Mouse (Mus musculus): ENCODE results near the gene Zmat5. TPM values are rescaled to one million over a fixed set of nuclear protein-coding genes. Genes with fewer than 3 reads are reported as not detected.

The Zmat5 gene
- total RNA-seq, 2 experiments from 2014 or later: 21.0 to 22.6 TPM

DNA sequence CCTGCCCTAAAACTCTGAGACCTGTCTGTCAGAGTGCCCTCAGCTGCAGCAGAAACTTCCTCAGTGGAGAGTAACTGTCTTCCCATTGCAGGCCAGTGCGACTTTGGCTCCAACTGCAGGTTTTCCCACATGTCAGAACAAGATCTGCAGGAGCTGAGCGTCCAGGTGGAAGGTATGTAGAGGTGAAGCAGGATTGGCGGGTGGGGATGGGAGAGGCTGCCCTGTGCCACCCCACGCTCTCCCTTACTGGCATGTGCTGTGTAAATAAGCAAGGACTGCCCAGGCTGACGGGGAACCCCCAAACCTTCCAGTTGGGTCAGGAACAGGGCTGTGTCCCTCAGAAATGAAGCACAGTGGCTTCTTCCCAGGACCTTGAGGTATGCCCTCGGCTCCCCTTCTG lies 25.6 kb downstream of the Zmat5 start:
- no peak for DNase-seq
- intact Hi-C loops (cut with DNase I): no loop called here

DNA sequence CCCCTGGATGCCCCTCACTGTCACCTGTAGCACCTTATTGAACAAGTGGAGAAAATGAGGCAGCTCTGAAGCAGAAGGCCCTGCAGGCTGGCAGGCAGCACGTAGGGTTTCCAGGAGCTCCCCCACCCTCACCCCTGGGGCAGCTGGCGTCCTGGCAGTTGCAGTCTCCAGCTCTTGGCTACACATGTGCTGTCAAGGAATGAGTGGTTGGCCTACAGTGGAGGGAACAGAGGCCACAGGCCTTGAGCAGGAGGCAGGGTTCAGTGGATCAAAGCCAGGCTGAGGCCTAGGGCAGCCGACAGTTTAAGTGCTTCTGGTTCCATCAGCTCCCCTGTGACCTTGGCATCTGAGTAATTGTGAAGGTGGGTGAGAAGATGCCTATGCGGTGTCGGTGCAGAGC lies 26.4 kb downstream of the Zmat5 start:
- intact Hi-C loops (cut with DNase I): no loop called here
- DNase-seq: no peak

DNA sequence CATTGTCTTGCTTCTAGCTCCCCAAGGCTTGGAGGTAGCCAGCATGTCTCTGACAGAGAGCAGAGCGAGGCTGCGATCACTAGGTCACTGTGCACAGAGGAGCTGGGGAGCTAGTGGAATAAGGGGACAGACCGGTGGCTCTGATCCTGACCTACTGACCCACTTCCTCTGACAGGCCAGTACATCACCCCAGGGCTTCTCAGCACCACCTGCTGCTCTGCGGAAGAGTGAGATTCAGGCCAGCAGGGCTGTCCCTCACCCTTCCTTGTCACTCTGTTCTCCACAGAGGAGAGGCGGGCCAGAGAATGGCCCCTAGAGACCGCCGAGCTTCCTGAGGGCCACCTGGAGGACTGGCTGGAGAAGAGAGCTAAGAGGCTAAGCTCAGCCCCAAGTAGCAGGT lies 27.3 kb downstream of the Zmat5 start:
- intact Hi-C loops (cut with DNase I): no loop called here
- DNase-seq: no peak

DNA sequence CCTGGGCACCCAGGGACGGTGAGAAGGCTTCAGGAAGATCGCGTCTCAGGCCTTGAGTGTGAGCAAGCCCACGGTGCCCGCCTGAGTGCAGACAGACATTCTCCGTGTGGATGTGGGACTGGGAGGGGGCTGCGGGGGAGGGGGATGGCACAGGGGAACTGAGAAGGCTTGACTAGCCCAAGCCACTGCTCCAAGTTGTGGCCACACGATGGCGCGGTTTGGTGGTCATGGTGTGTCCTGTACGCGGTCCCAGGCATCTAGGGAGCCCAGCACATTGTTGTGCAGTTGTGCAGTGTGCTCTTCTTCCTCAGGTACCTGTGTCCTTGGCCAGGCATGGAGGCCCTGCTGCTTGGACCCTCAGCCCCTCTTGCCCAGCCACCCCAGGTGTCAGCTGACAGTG lies 29.7 kb downstream of the Zmat5 start:
- intact Hi-C loops (cut with DNase I): no loop called here
- DNase-seq: no peak

DNA sequence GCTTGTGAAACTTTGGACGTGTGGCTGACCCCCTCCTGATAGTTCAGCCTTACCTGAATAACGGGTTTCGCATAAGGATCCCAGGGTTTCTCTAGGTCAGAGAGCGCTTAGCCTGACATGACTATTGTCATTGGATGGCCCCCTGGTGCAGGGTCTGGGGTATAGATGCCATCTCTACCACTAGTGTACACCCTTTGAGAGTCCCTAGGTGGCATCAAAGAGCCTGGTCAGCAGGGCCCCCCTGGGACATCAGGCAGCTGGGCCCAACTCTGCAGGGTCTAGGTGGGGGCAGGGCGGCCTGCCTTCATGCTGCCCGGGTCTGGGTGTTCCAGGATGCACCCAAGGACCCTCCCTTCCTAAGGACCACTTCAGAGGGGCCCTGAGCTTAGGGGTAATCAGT lies 31.9 kb downstream of the Zmat5 start:
- intact Hi-C loops (cut with DNase I): no loop called here
- no peak for DNase-seq

DNA sequence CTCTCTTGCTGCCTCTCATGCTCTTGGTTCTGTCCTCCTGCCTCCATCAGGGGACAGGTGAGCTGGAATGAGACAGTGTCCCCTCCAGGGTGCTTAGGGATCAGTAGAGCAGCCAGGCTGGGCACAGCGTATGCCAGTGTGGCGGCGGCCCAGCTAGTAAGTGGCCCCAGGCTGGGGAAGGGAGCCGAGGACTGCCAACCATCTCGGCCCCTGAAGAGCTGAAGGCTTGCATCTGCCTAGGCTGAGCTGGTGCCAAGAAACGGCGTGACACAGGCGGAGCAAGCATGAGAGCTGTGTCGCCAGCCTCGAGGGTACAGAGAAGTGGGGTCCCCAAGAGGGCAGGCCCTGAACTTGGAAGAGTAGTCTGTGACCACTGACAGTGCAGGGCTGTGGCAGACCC lies 33.2 kb downstream of the Zmat5 start:
- no peak for DNase-seq
- intact Hi-C loops (cut with DNase I): no loop called here

DNA sequence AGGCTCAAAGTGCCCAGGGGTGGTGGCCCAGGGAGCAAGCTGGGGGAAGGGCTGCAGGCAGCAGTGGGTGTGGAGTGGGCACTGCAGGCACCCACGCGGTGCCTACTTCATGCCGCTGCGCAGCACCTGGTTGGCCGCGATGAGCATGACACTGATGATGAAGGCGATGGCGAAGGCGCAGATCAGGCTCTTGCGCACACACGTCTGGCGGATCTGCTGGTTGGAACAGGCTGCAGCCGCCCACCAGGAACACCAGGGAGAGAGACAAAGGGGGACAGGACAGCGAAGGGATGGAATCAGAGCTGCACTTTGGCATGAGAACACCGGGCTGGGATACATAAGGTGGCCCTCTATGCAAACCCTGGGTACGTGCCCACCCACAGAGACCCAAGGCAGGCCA lies 34.2 kb downstream of the Zmat5 start:
- no peak for DNase-seq
- intact Hi-C loops (cut with DNase I): no loop called here

DNA sequence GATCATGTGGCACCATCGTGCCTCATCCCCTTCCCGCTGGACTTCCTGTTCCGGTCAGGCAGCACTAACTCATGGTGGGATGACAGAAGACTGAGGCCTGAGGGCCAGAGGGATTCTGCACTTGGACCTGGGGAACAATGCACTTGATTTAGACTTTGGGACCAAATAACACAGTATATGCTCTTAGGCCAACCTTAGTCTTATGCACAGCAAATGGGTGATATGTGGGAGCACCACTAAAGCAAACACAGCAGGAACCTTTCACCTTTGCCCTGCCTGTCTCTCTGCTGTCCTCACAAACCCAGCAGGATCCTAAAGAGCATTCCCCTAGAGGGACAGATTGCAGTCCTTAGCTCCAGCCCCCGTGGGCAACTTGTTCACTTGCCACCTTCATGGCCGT lies 36.3 kb downstream of the Zmat5 start:
- no peak for DNase-seq
- intact Hi-C loops (cut with DNase I): no loop called here

DNA sequence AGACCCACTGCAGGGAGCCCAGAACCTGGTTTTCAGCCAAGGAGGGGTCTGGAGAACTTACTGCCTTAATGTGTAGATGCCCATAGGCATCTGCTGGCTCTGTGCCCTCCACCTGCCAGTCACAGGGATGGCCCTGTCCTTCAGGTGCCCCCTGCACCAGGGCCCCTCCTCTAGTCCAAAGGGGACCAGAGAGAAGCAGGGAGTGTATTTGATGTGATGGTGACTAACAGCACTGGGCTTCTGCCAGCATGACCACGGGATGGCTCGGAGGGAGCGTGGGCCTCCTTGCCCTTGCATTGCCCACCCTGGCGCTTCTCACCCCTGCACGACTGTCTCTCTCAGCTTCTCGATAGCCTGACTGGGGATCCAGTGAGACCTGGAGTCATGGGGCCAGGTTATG lies 40.2 kb downstream of the Zmat5 start:
- no peak for DNase-seq
- intact Hi-C loops (cut with DNase I): no loop called here

DNA sequence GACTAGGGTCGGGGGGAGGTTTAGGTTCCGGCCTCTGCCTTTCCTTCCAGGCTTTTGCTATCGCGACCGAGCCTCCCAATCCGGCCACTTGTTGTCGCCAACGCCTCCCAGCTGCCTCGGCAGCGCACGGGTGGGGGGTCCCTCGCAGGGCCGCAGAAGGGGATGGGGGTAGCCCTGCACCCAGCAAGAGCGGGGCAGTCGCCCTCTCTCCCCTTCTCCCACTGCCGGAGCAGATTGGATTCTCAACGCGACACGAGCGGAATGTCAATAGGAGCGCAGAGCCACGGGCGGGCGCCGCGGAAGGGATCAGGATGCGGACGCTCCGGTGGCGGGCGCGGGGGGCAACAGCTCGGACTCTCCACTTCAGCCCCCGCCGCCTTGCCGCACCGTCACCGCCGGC lies 41.5 kb downstream of the Zmat5 start:
- intact Hi-C loops (cut with DNase I): no loop called here
- no peak for DNase-seq

DNA sequence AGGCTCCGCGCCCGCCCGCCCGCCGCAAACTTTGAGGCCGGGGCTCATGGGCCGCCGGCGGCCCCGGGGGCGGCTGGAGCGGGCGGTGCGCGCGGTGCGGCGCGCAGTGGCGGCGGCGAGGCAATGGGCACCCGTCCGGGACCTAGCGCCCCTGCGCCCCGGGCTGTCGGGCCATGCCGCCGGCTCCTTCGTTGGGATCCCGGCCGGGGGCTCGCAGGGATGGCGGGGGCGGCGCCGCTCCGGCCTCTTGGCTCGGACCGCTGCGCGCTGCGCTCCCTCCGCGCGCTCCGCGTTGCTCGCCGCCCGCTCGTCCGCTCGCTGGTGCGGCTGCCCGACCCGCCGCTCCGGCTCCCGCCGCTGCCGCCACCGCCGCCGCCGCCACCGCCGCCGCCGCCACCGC lies 42.3 kb downstream of the Zmat5 start, which contains the start of gene Cabp7:
Gene Cabp7, minus strand, starts transcription at position 46 of the 400 bp plus-strand sequence.
- no peak for DNase-seq
- intact Hi-C loops (cut with DNase I): no loop called here

DNA sequence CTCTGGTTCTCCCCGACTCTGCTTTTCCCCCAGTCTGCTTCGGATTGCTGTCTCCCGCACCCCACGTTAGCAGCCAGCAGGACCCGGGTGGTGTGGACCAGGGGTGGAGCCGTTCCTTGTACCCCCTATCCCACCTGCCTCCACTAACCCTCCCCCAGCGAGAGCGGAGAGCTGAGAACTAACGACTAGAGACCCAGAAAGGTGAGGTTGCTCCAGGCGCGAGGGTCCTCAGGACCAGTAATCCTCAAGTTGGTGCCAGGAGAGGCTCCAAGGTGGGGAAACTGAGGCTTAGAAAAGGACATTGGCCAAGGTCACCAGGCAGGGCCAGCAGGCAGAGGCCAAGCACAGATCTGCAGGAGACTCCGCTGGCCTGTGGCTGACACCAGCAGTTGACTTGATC lies 42.8 kb downstream of the Zmat5 start:
- no peak for DNase-seq
- intact Hi-C loops (cut with DNase I): no loop called here

DNA sequence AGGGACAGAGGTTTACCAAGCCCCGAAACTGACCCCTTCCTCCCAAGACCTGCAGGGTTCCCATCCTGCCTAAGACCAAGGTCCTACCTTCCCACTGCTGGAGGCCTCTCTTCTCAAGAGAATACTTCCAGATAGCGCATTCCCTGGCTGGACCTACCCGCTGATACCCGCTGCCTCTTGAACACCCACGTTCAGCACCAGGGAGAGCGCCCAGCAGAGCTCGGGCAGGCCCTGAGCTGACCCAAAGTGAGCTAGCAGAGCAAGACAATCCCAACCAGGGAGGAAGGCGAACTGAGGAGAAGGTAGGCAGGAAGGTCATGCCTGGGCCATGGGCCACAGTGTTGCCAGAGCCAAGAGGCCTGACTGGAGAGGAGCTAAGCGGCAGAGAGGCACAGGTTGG lies 45.8 kb downstream of the Zmat5 start:
- intact Hi-C loops (cut with DNase I): no loop called here
- peak; percentile 81 to 85 for DNase-seq

DNA sequence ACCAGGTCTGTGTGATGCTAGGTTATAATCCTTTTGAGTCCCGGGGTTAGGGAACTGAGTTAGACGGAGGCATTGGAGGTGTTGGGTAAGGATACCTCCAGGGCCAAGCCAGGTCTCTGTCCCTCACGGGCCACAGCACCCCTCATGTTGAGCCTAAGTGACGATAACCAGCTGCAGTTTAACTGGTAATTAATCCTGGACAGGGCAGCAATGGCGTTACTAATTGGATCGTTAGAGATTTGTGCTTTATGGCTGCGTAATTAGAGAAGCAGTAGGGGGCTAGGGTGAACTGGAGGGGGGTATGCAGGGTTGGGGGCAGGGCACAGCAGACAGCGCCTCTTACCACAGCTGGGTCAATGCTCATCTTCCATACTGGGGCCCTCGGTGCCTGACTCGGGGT lies 48.4 kb downstream of the Zmat5 start:
- intact Hi-C loops (cut with DNase I): no loop called here
- no peak for DNase-seq

DNA sequence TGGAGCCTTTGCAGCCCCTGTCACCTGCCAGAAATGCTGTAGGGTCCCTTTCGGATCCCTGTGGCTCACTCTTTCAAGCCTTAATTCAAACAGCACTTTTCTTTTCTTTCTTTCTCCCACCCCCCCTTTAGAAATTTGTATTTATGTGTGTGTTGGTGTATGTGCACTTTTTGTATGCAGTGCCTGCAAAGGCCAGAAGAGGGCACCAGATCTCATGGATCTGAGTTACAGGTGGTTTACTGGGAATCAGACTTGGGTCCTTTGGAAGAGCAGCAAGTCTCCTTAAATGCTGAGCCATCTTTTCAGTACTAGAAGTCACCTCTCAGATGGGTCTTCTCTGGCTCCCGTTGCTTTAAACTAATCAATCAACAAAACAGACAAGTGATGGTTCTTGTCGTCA lies 49.6 kb downstream of the Zmat5 start:
- DNase-seq: no peak
- intact Hi-C loops (cut with DNase I): no loop called here

DNA sequence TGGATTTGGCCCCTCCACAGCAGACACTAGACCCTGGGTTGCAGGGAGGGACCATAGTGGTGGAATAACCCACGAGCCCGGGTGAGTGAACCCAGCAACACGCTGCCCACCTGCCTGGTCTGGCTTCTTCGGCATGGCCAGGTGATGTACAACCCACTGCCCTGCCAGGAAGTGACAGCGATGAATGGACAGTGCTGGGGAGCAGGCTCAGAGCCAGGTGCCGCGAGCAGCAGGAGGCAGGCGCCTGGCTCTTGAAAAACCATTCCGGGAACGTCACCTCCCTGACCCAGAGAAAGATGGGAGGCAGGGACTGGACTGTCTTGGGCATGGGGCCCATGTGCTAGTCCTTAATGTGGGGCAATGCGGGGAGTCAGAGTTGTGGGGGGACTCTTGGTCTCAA lies 50.4 kb downstream of the Zmat5 start:
- no peak for DNase-seq
- intact Hi-C loops (cut with DNase I): no loop called here

DNA sequence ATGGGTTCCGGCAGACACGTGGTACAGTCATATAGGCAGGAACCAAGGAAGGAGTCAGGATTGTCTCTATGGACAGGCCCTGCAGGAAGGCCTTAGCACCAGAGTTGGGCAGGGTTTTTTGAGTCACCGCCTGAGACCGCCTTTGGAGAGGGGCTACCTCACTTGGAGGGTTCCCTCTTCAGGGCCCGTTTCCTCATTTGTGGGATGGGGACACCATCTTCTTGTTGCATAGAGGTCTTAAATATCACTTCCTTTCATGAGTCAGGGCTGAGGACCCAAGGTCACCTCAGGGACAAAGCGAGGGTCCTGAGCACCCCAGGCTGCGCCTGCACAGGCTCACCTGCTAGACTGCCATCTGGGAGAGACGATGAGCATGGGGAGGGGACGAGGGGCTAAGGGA lies 52.0 kb downstream of the Zmat5 start:
- DNase-seq: no peak
- intact Hi-C loops (cut with DNase I): no loop called here

DNA sequence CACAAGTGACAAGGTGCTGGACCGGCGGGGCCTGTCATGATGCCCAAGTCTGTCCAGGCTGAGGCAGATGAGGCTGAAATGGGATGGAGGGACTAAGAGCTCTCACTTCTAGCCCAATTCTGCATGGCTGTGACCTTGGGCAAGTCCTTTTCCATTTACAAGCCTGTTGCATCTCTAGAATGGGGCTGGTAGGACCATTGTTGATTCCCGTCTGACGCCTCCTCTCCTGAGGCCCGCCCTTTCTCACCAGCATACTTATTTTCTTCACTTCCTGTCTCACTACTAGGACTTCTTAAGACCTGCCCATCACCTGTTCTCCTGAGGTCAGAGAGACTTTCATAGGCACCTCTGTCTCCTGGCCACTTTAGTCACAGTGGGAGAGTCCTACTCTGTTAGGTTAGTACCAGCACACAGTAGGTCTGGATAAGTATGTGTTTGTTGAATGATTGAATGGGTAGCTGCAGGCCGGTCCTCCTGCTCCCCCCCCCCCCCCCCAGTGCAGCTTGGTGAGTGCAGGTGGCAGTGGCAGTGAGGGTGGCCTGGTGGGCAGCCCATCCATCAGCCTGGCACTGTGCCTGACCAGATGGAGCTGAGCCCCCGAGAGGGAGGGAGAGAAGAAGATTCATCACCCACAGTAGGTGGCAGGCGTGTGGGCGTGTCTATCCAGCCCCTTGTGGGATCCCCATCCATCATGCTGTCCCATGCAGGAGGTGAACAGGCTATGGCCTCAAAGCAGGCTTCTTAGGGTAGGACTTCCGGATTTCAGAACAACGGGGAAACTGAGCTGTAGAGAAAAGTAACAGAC lies 52.7 kb downstream of the Zmat5 start:
- no peak for DNase-seq
- intact Hi-C loops (cut with DNase I): no loop called here

DNA sequence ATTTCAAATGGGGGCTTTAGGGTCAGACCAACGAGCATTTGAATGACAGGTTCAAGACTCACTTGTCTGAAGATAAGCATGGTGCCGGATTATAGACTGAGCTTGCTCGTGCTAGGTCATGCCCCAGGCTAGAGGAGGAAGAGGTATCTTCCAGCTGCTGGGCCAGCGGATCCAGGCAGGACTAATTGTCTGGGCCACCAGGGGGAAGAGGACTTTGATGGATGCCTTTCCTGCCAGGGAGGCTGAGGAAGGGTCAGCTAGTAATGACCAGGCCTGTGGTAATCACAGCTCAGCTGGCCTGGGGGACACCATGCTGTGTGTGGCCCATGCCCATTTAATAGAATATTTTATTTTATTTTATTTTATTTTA lies 53.3 kb downstream of the Zmat5 start:
- intact Hi-C loops (cut with DNase I): no loop called here

DNA sequence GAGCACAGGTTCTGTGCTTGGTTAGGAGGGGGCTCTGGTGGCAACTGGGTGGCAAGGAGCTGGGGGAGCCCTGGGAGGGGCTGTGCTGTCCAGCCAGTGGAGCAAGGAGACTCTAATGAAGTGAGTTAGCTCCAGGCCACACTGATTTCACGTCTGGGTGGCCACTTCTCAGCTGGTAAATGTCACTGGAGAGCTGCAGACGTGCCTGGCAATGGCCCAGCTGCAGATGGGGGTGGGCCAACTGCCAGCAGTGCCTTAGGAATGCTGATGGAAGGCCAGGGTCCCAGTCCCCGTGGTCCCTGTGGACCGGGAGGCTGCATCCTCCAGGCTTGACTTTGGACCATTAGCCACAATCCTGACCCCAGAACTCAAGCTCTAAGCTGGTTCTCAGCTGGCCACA lies 56.0 kb downstream of the Zmat5 start:
- intact Hi-C loops (cut with DNase I): no loop called here
- DNase-seq: peak; percentile 55 to 60

More for the DNA sequence above, 53.3 kb downstream of the Zmat5 start:
- no peak for DNase-seq

DNA sequence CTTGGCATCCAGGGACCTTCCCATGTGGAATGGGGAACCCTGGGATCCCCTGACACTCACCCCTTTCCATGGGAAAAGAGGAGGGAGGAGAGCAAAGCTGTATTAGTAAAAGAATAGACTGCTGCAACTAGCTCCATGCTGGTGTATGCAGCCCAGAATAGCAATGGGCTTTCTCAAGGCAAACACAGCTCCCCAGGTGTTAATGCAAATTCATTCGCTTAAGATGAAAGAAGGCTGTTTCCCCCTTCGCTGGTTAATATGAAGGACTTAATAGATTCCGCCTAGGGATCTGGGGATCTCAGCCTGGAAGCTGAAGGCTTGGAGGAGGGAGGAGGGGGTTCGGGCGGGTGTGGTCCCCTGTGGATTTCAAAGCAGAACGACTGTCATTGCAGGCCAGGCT lies 57.5 kb downstream of the Zmat5 start:
- intact Hi-C loops (cut with DNase I): no loop called here
- no peak for DNase-seq

DNA sequence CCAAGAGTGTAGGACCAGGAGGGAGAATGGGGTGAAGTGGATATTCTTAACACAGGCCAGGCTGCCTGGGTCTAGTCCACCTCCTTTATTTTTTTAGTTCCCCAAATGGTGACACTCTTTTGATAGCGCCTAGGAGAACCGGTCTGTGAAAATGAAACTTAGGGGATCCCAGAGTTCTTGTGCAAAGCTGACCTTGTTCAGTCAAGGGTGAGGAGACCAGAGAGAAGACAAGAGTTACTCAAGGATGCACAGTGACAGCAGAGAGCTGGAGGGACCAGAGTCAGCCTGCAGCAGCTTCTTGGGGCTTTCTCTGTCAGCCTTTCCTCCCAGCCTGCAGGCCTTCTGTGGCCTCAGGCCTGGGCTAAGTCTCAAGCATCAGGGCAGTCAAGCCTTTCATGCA lies 58.0 kb downstream of the Zmat5 start:
- no peak for DNase-seq
- intact Hi-C loops (cut with DNase I): no loop called here

DNA sequence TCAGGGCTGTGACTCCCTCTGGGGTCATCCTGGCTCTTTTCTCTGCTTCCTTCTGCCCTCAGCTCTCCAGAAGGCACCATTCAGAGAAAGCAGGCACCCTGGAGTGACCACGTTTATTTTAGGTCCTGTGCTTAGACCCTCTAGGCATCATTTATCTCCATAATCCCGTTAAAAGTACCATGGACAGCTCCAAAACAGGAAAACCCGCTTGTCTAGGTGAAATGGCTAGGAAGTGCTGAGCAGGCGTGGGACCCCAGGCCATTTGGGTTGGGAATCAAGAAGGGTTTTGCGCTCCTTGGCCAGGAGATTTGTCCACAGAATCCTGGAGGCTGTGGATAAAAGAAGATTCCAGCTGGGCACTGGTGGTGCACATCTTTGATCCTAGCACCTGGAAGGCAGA lies 59.2 kb downstream of the Zmat5 start:
- intact Hi-C loops (cut with DNase I): no loop called here
- no peak for DNase-seq

Data from heart, postnatal 14 days (tissue).